Mouse (Mus musculus) intestine, embryonic 16.5 days (tissue): ENCODE measurements at regions not wholly inside any gene's neighbourhood (a gene's known extent, or its start where the extent isn't known, plus 50 kb on each side); places are given as distances from the start of the nearest gene placed in this dataset.

Experiments used
- ATAC-seq: fragments of 200-750 bp; cut with Nextera tagmentation; 2 replicates; pipeline ENCODE4 v1.8.0; 2017; ENCODE audit warnings: moderate TSS enrichment, moderate library complexity
- H3K27ac ChIP-seq: fragments of 300-500 bp; sonication (generic); 2 replicates; pipeline ENCODE4 v1.5.1; 2014; ENCODE audit warnings: mild to moderate bottlenecking, low read length
- H3K27me3 ChIP-seq: fragments of 300-500 bp; sonication (generic); replicated peaks from 2 replicates; pipeline ENCODE4 v1.6.1; 2014; ENCODE audit warnings: low read length, control low read depth, mixed read lengths; ENCODE audit not compliant: control insufficient read depth, insufficient read depth
- H3K36me3 ChIP-seq: fragments of 300-500 bp; sonication (generic); 2 replicates; pipeline ENCODE4 v1.6.1; 2014; ENCODE audit warnings: low read length, control low read depth; ENCODE audit not compliant: control insufficient read depth, insufficient read depth
- H3K4me1 ChIP-seq: fragments of 300-500 bp; sonication (generic); 2 replicates; pipeline ENCODE4 v1.6.1; 2014; ENCODE audit warnings: low read length, control low read depth, mixed read lengths; ENCODE audit not compliant: control insufficient read depth, insufficient read depth
- H3K4me2 ChIP-seq: fragments of 300-500 bp; sonication (generic); 2 replicates; pipeline ENCODE4 v1.6.1; 2014; ENCODE audit warnings: low read depth, low read length, control low read depth
- H3K4me3 ChIP-seq: fragments of 300-500 bp; sonication (generic); 2 replicates; pipeline ENCODE4 v1.5.1; 2014; ENCODE audit warnings: mild to moderate bottlenecking, low read length
- H3K9ac ChIP-seq: fragments of 300-500 bp; sonication (generic); 2 replicates; pipeline ENCODE4 v1.6.1; 2014; ENCODE audit warnings: low read depth, low read length
- H3K9me3 ChIP-seq: fragments of 300-500 bp; sonication (generic); 2 replicates; pipeline ENCODE4 v1.6.1; 2016; ENCODE audit warnings: low read length, control low read depth; ENCODE audit not compliant: control insufficient read depth
- WGBS: fragments of 180-500 bp; shearing (Covaris S2); extraction: QIAGEN DNeasy Blood & Tissue Kit; methylation state at CpG from one replicate; pipeline ENCODE4 v1.1.7; 2014; 5-methylcytosine and 5-hydroxymethylcytosine counted together

DNA sequence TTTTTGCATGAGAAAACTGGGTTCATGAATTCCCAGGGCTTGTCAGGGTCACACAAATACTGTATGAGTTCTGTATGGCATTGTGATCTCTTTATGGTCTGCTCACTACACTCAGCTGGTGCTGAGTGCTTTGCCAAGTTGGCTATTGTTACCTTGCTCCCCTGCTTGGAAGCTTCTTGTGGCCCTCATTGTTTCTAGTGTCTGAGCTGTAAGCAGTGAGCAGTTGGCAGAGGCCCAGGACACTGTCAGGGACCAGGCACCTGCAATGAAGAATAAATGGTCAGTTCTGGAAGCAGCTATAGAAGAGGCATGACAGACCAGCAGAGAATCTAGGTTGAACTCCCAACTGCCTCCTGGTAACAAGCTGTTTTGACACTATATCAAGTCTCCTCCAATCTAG, 677.4 kb downstream of the Nedd1 start:
- no peaks in the 10 kb centered on the region for H3K4me1 ChIP-seq
- no peak overlapping the region for H3K4me3 ChIP-seq
- no peaks in the 10 kb centered on the region for H3K27me3 ChIP-seq
- H3K36me3 ChIP-seq = no peaks in the 10 kb centered on the region
- H3K4me2 ChIP-seq = no peak overlapping the region
- no peaks in the 10 kb centered on the region for H3K9me3 ChIP-seq
- ATAC-seq = no peak
- H3K9ac ChIP-seq = no peak overlapping the region
- no peak overlapping the region for H3K27ac ChIP-seq

GRCm38 (mm10) chr10:92036176-92036575, 686.0 kb downstream of the Nedd1 start:
- H3K4me1 ChIP-seq = no peaks in the 10 kb centered on the region
- no peak overlapping the region for H3K4me2 ChIP-seq
- H3K4me3 ChIP-seq = no peak overlapping the region
- no peak overlapping the region for H3K9ac ChIP-seq
- H3K27ac ChIP-seq = no peak overlapping the region
- 68% methylated on average over 3 of the region's 3 CpGs for WGBS
- no peaks in the 10 kb centered on the region for H3K36me3 ChIP-seq
- H3K27me3 ChIP-seq = no peaks in the 10 kb centered on the region
- H3K9me3 ChIP-seq = no peaks in the 10 kb centered on the region
- no peak for ATAC-seq

GRCm38 (mm10) chr10:92030221-92030620, 692.0 kb downstream of the Nedd1 start:
- WGBS = 79% methylated on average over 4 of the region's 4 CpGs
- H3K27ac ChIP-seq = no peak overlapping the region
- H3K36me3 ChIP-seq = no peaks in the 10 kb centered on the region
- no peak overlapping the region for H3K4me2 ChIP-seq
- no peak for ATAC-seq
- H3K27me3 ChIP-seq = no peaks in the 10 kb centered on the region
- no peaks in the 10 kb centered on the region for H3K9me3 ChIP-seq
- no peaks in the 10 kb centered on the region for H3K4me1 ChIP-seq
- no peak overlapping the region for H3K4me3 ChIP-seq
- no peak overlapping the region for H3K9ac ChIP-seq

DNA sequence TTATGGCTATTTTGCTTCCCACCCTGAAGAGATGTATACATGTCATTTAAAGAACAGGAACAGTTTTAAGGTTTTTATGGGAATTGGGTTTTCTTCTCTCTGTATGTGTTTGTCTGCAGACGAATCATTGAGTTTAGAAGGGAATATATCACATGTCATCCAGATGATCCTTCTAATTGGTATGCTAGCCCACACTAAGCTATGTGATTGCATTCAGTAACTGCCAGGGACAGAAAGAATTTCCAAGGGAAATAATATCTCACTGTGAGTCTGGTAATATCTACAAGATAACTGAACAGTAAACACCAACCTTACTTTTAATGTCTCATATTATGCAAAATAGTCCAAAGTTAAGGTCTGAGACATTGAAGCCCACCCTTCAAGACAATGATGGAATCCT, 698.0 kb downstream of the Nedd1 start:
- WGBS = 64% methylated on average over 1 of the region's 1 CpGs
- H3K9ac ChIP-seq = no peak overlapping the region

DNA sequence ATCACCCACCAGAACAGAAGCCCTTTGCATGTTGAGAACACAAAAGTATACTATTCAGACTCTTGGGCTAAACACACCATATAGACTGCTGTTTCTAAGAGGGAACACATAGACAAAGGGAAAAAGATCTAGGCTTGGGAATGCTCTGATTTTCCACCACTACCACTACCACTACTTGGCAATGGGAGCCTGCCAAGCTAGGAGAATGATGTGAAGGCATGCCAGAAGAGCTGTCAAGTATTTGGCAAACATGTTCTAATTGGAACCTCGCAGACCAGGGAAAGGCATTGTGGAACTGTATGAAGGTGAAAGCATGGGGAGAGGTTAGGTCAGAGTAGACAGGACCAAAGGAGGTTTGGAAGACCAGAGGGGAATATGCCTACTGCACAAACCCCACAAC, 701.2 kb downstream of the Nedd1 start:
- no peaks in the 10 kb centered on the region for H3K4me1 ChIP-seq
- no peaks in the 10 kb centered on the region for H3K27me3 ChIP-seq
- ATAC-seq = no peak
- 76% methylated on average over 1 of the region's 1 CpGs for WGBS
- no peak overlapping the region for H3K4me3 ChIP-seq
- no peak overlapping the region for H3K4me2 ChIP-seq
- no peaks in the 10 kb centered on the region for H3K9me3 ChIP-seq
- no peaks in the 10 kb centered on the region for H3K36me3 ChIP-seq
- no peak overlapping the region for H3K27ac ChIP-seq
- no peak overlapping the region for H3K9ac ChIP-seq

More for the DNA sequence above, 698.0 kb downstream of the Nedd1 start:
- no peak overlapping the region for H3K4me3 ChIP-seq
- H3K4me1 ChIP-seq = no peaks in the 10 kb centered on the region
- H3K36me3 ChIP-seq = no peaks in the 10 kb centered on the region
- no peaks in the 10 kb centered on the region for H3K27me3 ChIP-seq
- no peaks in the 10 kb centered on the region for H3K9me3 ChIP-seq
- H3K4me2 ChIP-seq = no peak overlapping the region
- no peak overlapping the region for H3K27ac ChIP-seq
- ATAC-seq = no peak

GRCm38 (mm10) chr10:92009551-92009950, 712.7 kb downstream of the Nedd1 start:
- 53% methylated on average over 10 of the region's 10 CpGs for WGBS
- H3K9me3 ChIP-seq = no peaks in the 10 kb centered on the region
- H3K4me1 ChIP-seq = no peaks in the 10 kb centered on the region
- no peak overlapping the region for H3K9ac ChIP-seq
- no peak for ATAC-seq
- H3K27ac ChIP-seq = no peak overlapping the region
- no peak overlapping the region for H3K4me2 ChIP-seq
- H3K27me3 ChIP-seq = no peaks in the 10 kb centered on the region
- H3K36me3 ChIP-seq = no peaks in the 10 kb centered on the region
- no peak overlapping the region for H3K4me3 ChIP-seq

DNA sequence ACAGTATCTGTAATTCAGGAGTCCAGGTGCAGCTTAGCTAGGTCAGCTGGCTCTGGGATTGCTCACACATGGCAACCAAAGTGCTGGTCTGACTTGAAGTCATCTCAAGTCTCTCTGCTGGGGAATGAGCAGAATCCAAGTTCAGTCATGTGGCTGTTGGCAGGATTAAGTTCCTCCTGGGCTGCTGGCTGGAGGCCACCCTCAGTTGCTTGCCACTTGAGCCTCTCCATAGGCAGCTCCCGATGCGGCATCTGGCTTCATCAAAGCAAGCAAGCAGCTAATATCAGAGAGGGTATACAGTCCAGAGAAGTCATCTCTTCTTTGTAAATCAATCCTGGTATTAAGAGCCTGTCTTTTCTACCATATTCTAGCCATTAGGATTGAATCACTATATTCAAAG, 714.3 kb downstream of the Nedd1 start:
- Histone ChIP-seq H3K4me1 (no peaks in the 10 kb centered on the region), H3K9me3 (no peaks in the 10 kb centered on the region), H3K36me3 (no peaks in the 10 kb centered on the region), H3K4me2 (no peak overlapping the region), H3K27me3 (no peaks in the 10 kb centered on the region), H3K27ac (no peak overlapping the region), H3K4me3 (no peak overlapping the region), H3K9ac (no peak overlapping the region)
- WGBS = 85% methylated on average over 2 of the region's 2 CpGs
- no peak for ATAC-seq

- H3K4me1 ChIP-seq = no peaks in the 10 kb centered on the region
- no peaks in the 10 kb centered on the region for H3K9me3 ChIP-seq
- H3K27ac ChIP-seq = no peak overlapping the region
- 67% methylated on average over 3 of the region's 3 CpGs for WGBS
- no peak for ATAC-seq
- no peak overlapping the region for H3K4me2 ChIP-seq
- no peaks in the 10 kb centered on the region for H3K27me3 ChIP-seq
- no peak overlapping the region for H3K4me3 ChIP-seq
- no peaks in the 10 kb centered on the region for H3K36me3 ChIP-seq
- H3K9ac ChIP-seq = no peak overlapping the region
These were observed 715.8 kb downstream of the Nedd1 start for GRCm38 (mm10) chr10:92006467-92006866.

DNA sequence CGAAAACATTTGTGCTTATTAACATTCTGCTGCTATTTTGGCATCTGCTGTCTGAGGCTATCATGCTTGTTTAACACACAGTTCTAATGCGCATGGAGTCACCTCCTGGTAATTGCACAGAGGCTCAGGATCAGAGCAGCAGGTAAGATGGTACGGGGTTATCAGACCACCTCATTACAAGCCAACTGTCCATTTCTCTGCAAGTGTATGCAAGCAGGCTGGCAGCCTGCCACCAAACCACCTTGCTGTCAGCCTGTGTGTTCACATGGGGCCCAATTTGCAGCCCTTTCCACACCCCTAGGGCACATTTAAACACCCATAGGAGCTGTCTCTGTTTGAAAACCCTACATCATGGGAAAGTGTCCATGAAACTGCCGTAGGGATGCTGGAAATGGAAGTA, 731.2 kb downstream of the Nedd1 start:
- 76% methylated on average over 4 of the region's 4 CpGs for WGBS
- H3K36me3 ChIP-seq = no peaks in the 10 kb centered on the region

GRCm38 (mm10) chr10:91988364-91988763, 733.9 kb downstream of the Nedd1 start:
- Histone ChIP-seq H3K4me3 (no peak overlapping the region), H3K4me2 (no peak overlapping the region), H3K9ac (no peak overlapping the region), H3K4me1 (no peaks in the 10 kb centered on the region), H3K9me3 (no peaks in the 10 kb centered on the region), H3K27ac (no peak overlapping the region), H3K36me3 (no peaks in the 10 kb centered on the region), H3K27me3 (no peaks in the 10 kb centered on the region)
- ATAC-seq = no peak
- WGBS = 77% methylated on average over 8 of the region's 8 CpGs

More for the DNA sequence above, 731.2 kb downstream of the Nedd1 start:
- no peak overlapping the region for H3K4me3 ChIP-seq
- no peaks in the 10 kb centered on the region for H3K4me1 ChIP-seq
- H3K9ac ChIP-seq = no peak overlapping the region
- H3K4me2 ChIP-seq = no peak overlapping the region
- no peaks in the 10 kb centered on the region for H3K9me3 ChIP-seq
- H3K27me3 ChIP-seq = no peaks in the 10 kb centered on the region
- no peak for ATAC-seq
- H3K27ac ChIP-seq = no peak overlapping the region
